13 mouse cellular contexts compared by ENCODE assay signal in genomic region chr8:70615281-70615680, GRCm38 (mm10). TPM values are rescaled to one million over a fixed set of nuclear protein-coding genes. Genes with fewer than 3 reads are reported as not detected.
"Had no signal": no experiment of that assay in that cellular context is flagged by ENCODE, and none has a peak within 500 bp of the region (broad histone marks: within the 10 kb centered on the region; RNA-seq: fewer than 3 reads in every experiment).

No protein-coding gene starts in this region.

- H3K4me3 ChIP-seq: left cerebral cortex, adult 2 months; limb, embryonic 10.5 days; lung, embryonic 15.5 days; midbrain, embryonic 10.5 days; myocyte; neural tube, embryonic 15.5 days had no signal

- H3K27ac ChIP-seq: left cerebral cortex, adult 2 months; lung, embryonic 15.5 days; midbrain, embryonic 10.5 days; neural tube, embryonic 15.5 days had no signal

- H3K9ac ChIP-seq: lung, embryonic 15.5 days; neural tube, embryonic 15.5 days had no signal

- H3K4me2 ChIP-seq: lung, embryonic 15.5 days; neural tube, embryonic 15.5 days had no signal

- H3K27me3 ChIP-seq: neural tube, embryonic 15.5 days had no signal

- H3K9me3 ChIP-seq: limb, embryonic 10.5 days; lung, embryonic 15.5 days; midbrain, embryonic 10.5 days; neural tube, embryonic 15.5 days had no signal

- DNase-seq: kidney, adult 11 months; kidney, postnatal 14 days; lung, postnatal 14 days; midbrain, embryonic 14.5 days; right cerebral cortex, postnatal 4 days; thymus, adult 18-20 months; thymus, postnatal 25 days had no signal

- H3K36me3 ChIP-seq: limb, embryonic 10.5 days; lung, embryonic 15.5 days; midbrain, embryonic 10.5 days; neural tube, embryonic 15.5 days had no signal

RNA-seq across cellular contexts. Expression of gene Lrrc25, which starts 0.7 kb away (rescaled TPM):
- polyA plus RNA-seq: myocyte had no signal

RNA-seq across cellular contexts. Expression of gene Gdf15, which starts 17.0 kb away (rescaled TPM):
- polyA plus RNA-seq: limb, embryonic 10.5 days; midbrain, embryonic 10.5 days had no signal
